Comparison of ENCODE assay signal across 24 mouse cellular contexts in genomic region chr9:35262418-35262817, GRCm38 (mm10). TPM values are rescaled to one million over a fixed set of nuclear protein-coding genes. Genes with fewer than 3 reads are reported as not detected.
A peak's percentile ranks its signal among the peaks of the same experiment; 100 is the strongest.
DNase-seq lines count a peak whose midpoint lies in the region; ATAC-seq and TF ChIP-seq lines count a peak whose summit lies in the region.
"Had no signal": no experiment of that assay in that cellular context is flagged by ENCODE, and none has a peak within 500 bp of the region (broad histone marks: within the 10 kb centered on the region; RNA-seq: fewer than 3 reads in every experiment).

No protein-coding gene starts in this region.

- no peak for DNase-seq in liver, embryonic 11.5 days (ENCODE audit: low spot score)
- DNase-seq in liver (no peak), MEL (ENCODE audit: low read depth, low spot score) (peak; percentile 63), MN1 (ENCODE audit: low spot score) (no peak)
- DNase-seq: adrenal gland, adult 2 months; adrenal gland, postnatal 14 days; cerebellum, adult 11 months; cerebellum, adult 2 months; cerebellum, adult 9-11 months; cerebellum, postnatal 25 days; gastrocnemius, postnatal 25 days; heart, adult 2 months; heart, postnatal 14 days had no signal

- no peaks in the 10 kb centered on the region for H3K27me3 ChIP-seq in liver, embryonic 11.5 days (replicated peaks; ENCODE audit: control insufficient read depth, insufficient read depth, low read length)
- no peaks in the 10 kb centered on the region for H3K27me3 ChIP-seq in MEL (ENCODE audit: control insufficient read depth in 1 of 2, insufficient read depth in 2 of 2, low read length in 2 of 2)
- H3K27me3 ChIP-seq in small intestine, adult 2 months (ENCODE audit: control insufficient read depth, insufficient read depth, low read length), result no peaks in the 10 kb centered on the region
- H3K27me3 ChIP-seq: embryonic facial prominence, embryonic 12.5 days; embryonic facial prominence, embryonic 15.5 days; forebrain, embryonic 12.5 days; forebrain, embryonic 15.5 days; heart, embryonic 13.5 days; hindbrain, embryonic 12.5 days; hindbrain, embryonic 15.5 days had no signal

- no peak for ATAC-seq in liver, embryonic 11.5 days (replicated peaks; ENCODE audit: low FRiP score)
- peak; percentile 56 for ATAC-seq in megakaryocyte progenitor cell, adult 5-6 weeks (replicated peaks; ENCODE audit: poor library complexity)
- ATAC-seq: CD4-positive, CD25-positive, alpha-beta regulatory T cell, adult 4 months; forebrain, embryonic 15.5 days had no signal

- H3K4me2 ChIP-seq in liver, embryonic 11.5 days, result 0 out of 2 replicates have a peak overlapping the region, but pooled peaks have one; percentile 12
- H3K4me2 ChIP-seq: embryonic facial prominence, embryonic 12.5 days; embryonic facial prominence, embryonic 15.5 days; forebrain, embryonic 12.5 days; forebrain, embryonic 15.5 days; heart, embryonic 13.5 days; hindbrain, embryonic 12.5 days; hindbrain, embryonic 15.5 days had no signal

- TF ChIP-seq CTCF in MEL (IDR thresholded peaks at IDR 0.05 in 2 of 3, conservative IDR thresholded peaks at IDR 0.05 in 1 of 3; ENCODE audit: control insufficient read depth in 1 of 3, insufficient read depth in 1 of 3, low read depth in 2 of 3, low read length in 3 of 3, poor library complexity in 1 of 3, severe bottlenecking in 1 of 3), result no peak
- no peak for TF ChIP-seq CTCF in small intestine, adult 2 months (IDR thresholded peaks at IDR 0.05; ENCODE audit: extremely low read depth, insufficient read length, insufficient replicate concordance, low read depth, low read length)

- no peak for TF ChIP-seq RAD21 in MEL (IDR thresholded peaks at IDR 0.05; ENCODE audit: low read depth, low read length)

- H3K4me1 ChIP-seq in liver, embryonic 11.5 days (replicated peaks; ENCODE audit: control insufficient read depth, insufficient read depth, low read length), result peaks cover 17% of the 10 kb centered on the region
- peaks cover 24 to 35% of the 10 kb centered on the region in 2 experiments for H3K4me1 ChIP-seq in MEL (ENCODE audit: control insufficient read depth in 1 of 2, insufficient read depth in 2 of 2, low read length in 2 of 2)
- H3K4me1 ChIP-seq in small intestine, adult 2 months (ENCODE audit: control insufficient read depth, insufficient read depth, insufficient read length, low read length), result peaks cover 23% of the 10 kb centered on the region; the same call in 1 of the 2 replicates

- no peak overlapping the region for H3K4me3 ChIP-seq in liver, embryonic 11.5 days (ENCODE audit: low read depth, low read length)
- H3K4me3 ChIP-seq in MEL (ENCODE audit: control insufficient read depth in 1 of 2, insufficient read depth in 1 of 2, low read depth in 2 of 2, low read length in 2 of 2), result peak overlapping the region; percentile 10 to 53; a peak in 3 of 4 replicates
- no peak overlapping the region for H3K4me3 ChIP-seq in small intestine, adult 2 months (ENCODE audit: low read depth, low read length)
- H3K4me3 ChIP-seq: embryonic facial prominence, embryonic 12.5 days; embryonic facial prominence, embryonic 15.5 days; forebrain, embryonic 12.5 days; forebrain, embryonic 15.5 days; heart, adult 2 months; heart, embryonic 10.5 days; heart, embryonic 13.5 days; hindbrain, embryonic 12.5 days; hindbrain, embryonic 15.5 days had no signal

- no peak for TF ChIP-seq POLR2A in MEL (IDR thresholded peaks at IDR 0.05; ENCODE audit: control insufficient read depth in 1 of 2, insufficient read depth in 1 of 2, low read depth in 1 of 2, low read length in 2 of 2, poor library complexity in 1 of 2)
- no peak for TF ChIP-seq POLR2A in small intestine, adult 2 months (IDR thresholded peaks at IDR 0.05; ENCODE audit: low read depth, low read length)

- TF ChIP-seq EP300 in MEL (IDR thresholded peaks at IDR 0.05; ENCODE audit: low read depth in 1 of 2, low read length in 2 of 2), result peak in 1 of 2 experiments; percentile 49; a peak in 3 of 4 replicates

- 49% methylated on average over 4 of the region's 4 CpGs for WGBS in liver, embryonic 11.5 days
- WGBS in small intestine, adult 2 months, result 20% methylated on average over 4 of the region's 4 CpGs

- H3K79me2 ChIP-seq in MEL (ENCODE audit: control insufficient read depth, insufficient read depth, low read length, poor library complexity), result peaks cover 12% of the 10 kb centered on the region

- H3K36me3 ChIP-seq in liver, embryonic 11.5 days (ENCODE audit: control insufficient read depth, insufficient read depth, low read length), result no peaks in the 10 kb centered on the region
- peaks cover 0 to 55% of the 10 kb centered on the region in 2 experiments; a peak in 2 of 4 replicates for H3K36me3 ChIP-seq in MEL (ENCODE audit: control insufficient read depth in 1 of 2, insufficient read depth in 2 of 2, low read length in 2 of 2)
- H3K36me3 ChIP-seq in small intestine, adult 2 months (ENCODE audit: control insufficient read depth, insufficient read depth, low read length), result peaks cover 7% of the 10 kb centered on the region; the same call in 1 of the 2 replicates
- H3K36me3 ChIP-seq: embryonic facial prominence, embryonic 12.5 days; embryonic facial prominence, embryonic 15.5 days; heart, embryonic 10.5 days; hindbrain, embryonic 15.5 days had no signal

- no peak overlapping the region for H3K27ac ChIP-seq in liver, embryonic 11.5 days (ENCODE audit: low read depth, low read length)
- peak overlapping the region; percentile 91 for H3K27ac ChIP-seq in MEL (ENCODE audit: control insufficient read depth, low read depth, low read length)
- H3K27ac ChIP-seq in small intestine, adult 2 months (ENCODE audit: insufficient read depth, low read depth, low read length), result peak overlapping the region; percentile 74
- H3K27ac ChIP-seq: embryonic facial prominence, embryonic 12.5 days; embryonic facial prominence, embryonic 15.5 days; forebrain, embryonic 12.5 days; forebrain, embryonic 15.5 days; heart, adult 2 months; heart, embryonic 10.5 days; heart, embryonic 13.5 days; hindbrain, embryonic 12.5 days; hindbrain, embryonic 15.5 days had no signal

- no peaks in the 10 kb centered on the region for H3K9me3 ChIP-seq in liver, embryonic 11.5 days (ENCODE audit: control insufficient read depth, low read length)
- no peaks in the 10 kb centered on the region for H3K9me3 ChIP-seq in MEL (replicated peaks; ENCODE audit: insufficient read depth, low read length)
- H3K9me3 ChIP-seq: embryonic facial prominence, embryonic 12.5 days; embryonic facial prominence, embryonic 15.5 days; forebrain, embryonic 12.5 days; forebrain, embryonic 15.5 days; heart, embryonic 10.5 days; heart, embryonic 13.5 days; hindbrain, embryonic 12.5 days; hindbrain, embryonic 15.5 days had no signal

- H3K9ac ChIP-seq in liver, embryonic 11.5 days (ENCODE audit: low read depth, low read length), result no peak overlapping the region
- peak overlapping the region; percentile 27; the same call in 1 of the 2 replicates for H3K9ac ChIP-seq in MEL (ENCODE audit: control insufficient read depth, low read depth, low read length, poor library complexity, severe bottlenecking)
- H3K9ac ChIP-seq: embryonic facial prominence, embryonic 12.5 days; embryonic facial prominence, embryonic 15.5 days; forebrain, embryonic 12.5 days; forebrain, embryonic 15.5 days; heart, embryonic 13.5 days; hindbrain, embryonic 12.5 days; hindbrain, embryonic 15.5 days had no signal

TF ChIP-seq in MEL, 35 proteins besides CTCF, POLR2A, EP300 and RAD21 (continues in another document):
- TF ChIP-seq POLR2AphosphoS5 (IDR thresholded peaks at IDR 0.05; ENCODE audit: borderline replicate concordance, low read depth, low read length) (no peak), MXI1 (IDR thresholded peaks at IDR 0.05; ENCODE audit: low read depth, low read length) (peak; percentile 17; the same call in 1 of the 2 replicates), MEF2A (IDR thresholded peaks at IDR 0.05; ENCODE audit: extremely low read depth, insufficient replicate concordance, low read depth, low read length, poor library complexity, severe bottlenecking) (peak; percentile 77; the same call in 1 of the 2 replicates), RCOR1 (IDR thresholded peaks at IDR 0.05; ENCODE audit: low read depth, low read length) (peak; percentile 74; the same call in 1 of the 2 replicates), USF2 (IDR thresholded peaks at IDR 0.05; ENCODE audit: borderline replicate concordance in 1 of 2, insufficient read depth in 1 of 2, low read depth in 1 of 2, low read length in 2 of 2) (no peak), UBTF (IDR thresholded peaks at IDR 0.05; ENCODE audit: borderline replicate concordance, insufficient read depth, low read depth, low read length) (no peak), NRF1 (IDR thresholded peaks at IDR 0.05; ENCODE audit: insufficient read depth, low read depth, low read length, poor library complexity, severe bottlenecking) (no peak), ZNF384 (IDR thresholded peaks at IDR 0.05; ENCODE audit: low read depth, low read length) (peak; percentile 51), TCF12 (IDR thresholded peaks at IDR 0.05; ENCODE audit: low read depth, low read length) (peak; percentile 61)

RNA-seq across cellular contexts. Expression of gene Fam118b, which starts 5.2 kb away (rescaled TPM):
- 30.4 and 31.3 TPM in 2 replicates for polyA plus RNA-seq in liver, embryonic 11.5 days (2014; fragmentation: Nextera tagmentation; extraction: Ambion mirVana)
- total RNA-seq in MEL (2012; rRNA removed), result 22.0 and 23.4 TPM in 2 replicates
- polyA plus RNA-seq in MEL (2012; ENCODE audit: insufficient read depth in 1 of 2, insufficient read length in 2 of 2, low read depth in 1 of 2, low replicate concordance in 2 of 2, missing spikeins in 1 of 2), result 10 to 100 TPM in 1 of 2 experiments, not detected in 1; 30.9 TPM
- total RNA-seq in megakaryocyte progenitor cell, adult 5-6 weeks (2015), result 36.4 and 52.1 TPM in 2 replicates
- total RNA-seq in megakaryocyte progenitor cell, adult 5-6 weeks (2017), result 12.0 TPM in 2 replicates
- 10.8 and 17.2 TPM in 2 replicates for polyA plus RNA-seq in small intestine, adult 2 months (2012; rRNA removed)

RNA-seq across cellular contexts. Expression of gene Rpusd4, which starts 5.2 kb away (rescaled TPM):
- polyA plus RNA-seq in liver, embryonic 11.5 days (2014; fragmentation: Nextera tagmentation; extraction: Ambion mirVana), result 34.6 and 36.3 TPM in 2 replicates
- 32.0 and 36.3 TPM in 2 replicates for total RNA-seq in MEL (2012; rRNA removed)
- polyA plus RNA-seq in MEL (2012; ENCODE audit: insufficient read depth in 1 of 2, insufficient read length in 2 of 2, low read depth in 1 of 2, low replicate concordance in 2 of 2, missing spikeins in 1 of 2), result 10 to 100 TPM in 1 of 2 experiments, not detected in 1; 40.9 TPM
- 16.5 and 22.6 TPM in 2 replicates for total RNA-seq in megakaryocyte progenitor cell, adult 5-6 weeks (2015)
- 19.9 and 23.9 TPM in 2 replicates for total RNA-seq in megakaryocyte progenitor cell, adult 5-6 weeks (2017)
- 2.9 and 3.8 TPM in 2 replicates for polyA plus RNA-seq in small intestine, adult 2 months (2012; rRNA removed)

RNA-seq across cellular contexts. Expression of gene Foxred1, which starts 51.6 kb away (rescaled TPM):
- polyA plus RNA-seq in liver, embryonic 11.5 days (2014; fragmentation: Nextera tagmentation; extraction: Ambion mirVana), result 55.4 and 57.2 TPM in 2 replicates
- total RNA-seq in MEL (2012; rRNA removed), result 35.6 and 42.4 TPM in 2 replicates
- polyA plus RNA-seq in MEL (2012; ENCODE audit: insufficient read depth in 1 of 2, insufficient read length in 2 of 2, low read depth in 1 of 2, low replicate concordance in 2 of 2, missing spikeins in 1 of 2), result 10 to 100 TPM in 1 of 2 experiments, not detected in 1; 39.0 TPM
- total RNA-seq in megakaryocyte progenitor cell, adult 5-6 weeks (2015), result 12.7 and 13.6 TPM in 2 replicates
- total RNA-seq in megakaryocyte progenitor cell, adult 5-6 weeks (2017), result 42.8 and 44.8 TPM in 2 replicates
- polyA plus RNA-seq in small intestine, adult 2 months (2012; rRNA removed), result 6.1 and 10.6 TPM in 2 replicates

Comparison
In these comparisons a context has a peak if more than half of its experiments do, and no peak if none do; other contexts are left out.
1. H3K4me3 ChIP-seq: peak in MEL (2 of 2); none in liver, embryonic 11.5 days (single experiment) and small intestine, adult 2 months (single experiment).